Mouse (Mus musculus): ENCODE data around the gene Adamts9.

GRCm38 (mm10) chr6:92878771-92879170 is 64.5 kb downstream of the Adamts9 start:
- no peak for TF ChIP-seq ZNF384 (IDR thresholded peaks at IDR 0.05; ENCODE audit: low read depth, low read length)
- no peak for TF ChIP-seq MAFK (IDR thresholded peaks at IDR 0.05; ENCODE audit: insufficient read depth, low read depth, low read length)

Data from ES-E14 (cell line).